Mouse (Mus musculus) small intestine, adult 2 months (tissue): ENCODE data around the gene Syt16.

Source experiments
- CTCF ChIP-seq: fragments of 200-500 bp; IDR thresholded peaks from 2 replicates; pipeline ENCODE4 v1.5.1; 2012; ENCODE audit warnings: low read depth, mild to moderate bottlenecking, control low read depth, inconsistent platforms, low read length, moderate library complexity, mixed read lengths; ENCODE audit not compliant: insufficient replicate concordance, insufficient read length; ENCODE audit errors: extremely low read depth
- POLR2A ChIP-seq: fragments of 200-500 bp; IDR thresholded peaks from 2 replicates; pipeline ENCODE4 v1.6.1; 2012; ENCODE audit warnings: low read depth, mild to moderate bottlenecking, control low read depth, inconsistent platforms, low read length, moderate library complexity

DNA sequence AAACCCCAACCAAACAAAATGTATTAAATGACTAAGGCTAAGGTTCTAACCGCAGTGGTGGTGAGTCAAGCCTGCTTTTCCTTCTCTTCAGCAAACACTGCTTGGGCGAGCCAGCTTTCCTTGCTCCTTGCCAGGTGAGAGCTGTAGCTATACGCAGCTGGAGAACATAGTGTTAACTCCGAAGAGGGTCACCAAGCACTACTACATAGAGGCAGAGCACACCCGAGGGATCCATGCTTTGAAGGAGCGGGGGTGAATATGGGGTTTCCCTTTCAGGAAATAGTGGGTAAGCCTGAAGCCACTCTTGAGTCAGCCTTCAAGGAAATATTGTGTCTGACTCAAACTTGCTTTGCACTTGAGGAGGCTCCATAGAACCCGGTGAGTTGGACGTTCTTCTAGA is 95.6 kb downstream of the Syt16 start:
- TF ChIP-seq POLR2A (no peak), CTCF (no peak)
